In genomic region chr9:107027586-107027985, GRCm38 (mm10) we compare ENCODE assay signal across 17 mouse cellular contexts.
DNase-seq lines count a peak whose midpoint lies in the region; ATAC-seq lines count a peak whose summit lies in the region.
"Had no signal": no experiment of that assay in that cellular context is flagged by ENCODE, and none has a peak within 500 bp of the region (broad histone marks: within the 10 kb centered on the region; RNA-seq: fewer than 3 reads in every experiment).

No protein-coding gene starts in this region.

- H3K9me3 ChIP-seq in midbrain, embryonic 14.5 days (ENCODE audit: control insufficient read depth, low read length) = no peaks in the 10 kb centered on the region
- no peaks in the 10 kb centered on the region for H3K9me3 ChIP-seq in midbrain, embryonic 13.5 days
- H3K9me3 ChIP-seq: heart, embryonic 13.5 days had no signal

- H3K4me1 ChIP-seq in midbrain, embryonic 14.5 days (ENCODE audit: control insufficient read depth, insufficient read depth, low read length) = no peaks in the 10 kb centered on the region
- H3K4me1 ChIP-seq in midbrain, embryonic 13.5 days (replicated peaks) = no peaks in the 10 kb centered on the region
- H3K4me1 ChIP-seq: heart, embryonic 13.5 days had no signal

- H3K36me3 ChIP-seq in midbrain, embryonic 14.5 days (ENCODE audit: control insufficient read depth, insufficient read depth, low read length) = 0 out of 2 replicates have a peak, but pooled peaks cover 6% of the 10 kb centered on the region
- H3K36me3 ChIP-seq in midbrain, embryonic 13.5 days = 0 out of 2 replicates have a peak, but pooled peaks cover 2% of the 10 kb centered on the region
- H3K36me3 ChIP-seq: heart, embryonic 13.5 days had no signal

- H3K4me3 ChIP-seq in midbrain, embryonic 14.5 days (replicated peaks; ENCODE audit: low read depth, low read length) = no peak overlapping the region
- no peak overlapping the region for H3K4me3 ChIP-seq in midbrain, embryonic 13.5 days (replicated peaks)
- H3K4me3 ChIP-seq: erythroblast, embryonic 14.5 days; heart, embryonic 13.5 days had no signal

- no peak for ATAC-seq in midbrain, embryonic 14.5 days (ENCODE audit: low FRiP score, low TSS enrichment)
- ATAC-seq in midbrain, embryonic 13.5 days = no peak
- ATAC-seq in activated CD4-positive, CD25-positive, alpha-beta regulatory T cell, adult 4 months = no peak
- ATAC-seq: forebrain, embryonic 16.5 days; liver, postnatal 0 days had no signal

- no peaks in the 10 kb centered on the region for H3K27me3 ChIP-seq in midbrain, embryonic 14.5 days (ENCODE audit: control insufficient read depth, insufficient read depth, low read length)
- H3K27me3 ChIP-seq in midbrain, embryonic 13.5 days = no peaks in the 10 kb centered on the region
- H3K27me3 ChIP-seq: heart, embryonic 13.5 days had no signal

- no peak overlapping the region for H3K9ac ChIP-seq in midbrain, embryonic 14.5 days (replicated peaks; ENCODE audit: low read length)
- H3K9ac ChIP-seq in midbrain, embryonic 13.5 days (replicated peaks) = no peak overlapping the region
- H3K9ac ChIP-seq: heart, embryonic 13.5 days; liver, postnatal 0 days had no signal

- WGBS in midbrain, embryonic 14.5 days = 75% methylated on average over 2 of the region's 2 CpGs
- WGBS in midbrain, embryonic 13.5 days = 73% methylated on average over 2 of the region's 2 CpGs

- DNase-seq in adrenal gland, postnatal 14 days = peak; percentile 5
- no peak for DNase-seq in adrenal gland, adult 8-10 months
- DNase-seq in midbrain, embryonic 14.5 days = peak; percentile 12
- peak; percentile 43 for DNase-seq in cerebellum, adult 11-12 months
- DNase-seq in cerebellum, postnatal 25 days = peak; percentile 53 to 75
- no peak for DNase-seq in B cell, adult 2 months
- DNase-seq: heart, postnatal 36 days; kidney, adult 18-20 months; liver; liver, postnatal 0 days; lung, postnatal 14 days; spleen, adult 18-20 months had no signal

- H3K27ac ChIP-seq in midbrain, embryonic 14.5 days (replicated peaks; ENCODE audit: low read depth, low read length) = no peak overlapping the region
- H3K27ac ChIP-seq in midbrain, embryonic 13.5 days = no peak overlapping the region
- H3K27ac ChIP-seq: heart, embryonic 13.5 days had no signal

- no peak overlapping the region for H3K4me2 ChIP-seq in midbrain, embryonic 14.5 days (ENCODE audit: low read length)
- H3K4me2 ChIP-seq in midbrain, embryonic 13.5 days (replicated peaks) = no peak overlapping the region
- H3K4me2 ChIP-seq: heart, embryonic 13.5 days had no signal

Comparison
In these comparisons a context has a peak if more than half of its experiments do, and no peak if none do; other contexts are left out.
1. DNase-seq: peak in adrenal gland, postnatal 14 days (single experiment), midbrain, embryonic 14.5 days (single experiment), cerebellum, adult 11-12 months (single experiment) and cerebellum, postnatal 25 days (2 of 2); none in adrenal gland, adult 8-10 months (single experiment) and B cell, adult 2 months (0 of 2).